Mouse (Mus musculus): ENCODE data around the gene Krt8.
A peak's percentile ranks its signal among the peaks of the same experiment; 100 is the strongest.

DNA sequence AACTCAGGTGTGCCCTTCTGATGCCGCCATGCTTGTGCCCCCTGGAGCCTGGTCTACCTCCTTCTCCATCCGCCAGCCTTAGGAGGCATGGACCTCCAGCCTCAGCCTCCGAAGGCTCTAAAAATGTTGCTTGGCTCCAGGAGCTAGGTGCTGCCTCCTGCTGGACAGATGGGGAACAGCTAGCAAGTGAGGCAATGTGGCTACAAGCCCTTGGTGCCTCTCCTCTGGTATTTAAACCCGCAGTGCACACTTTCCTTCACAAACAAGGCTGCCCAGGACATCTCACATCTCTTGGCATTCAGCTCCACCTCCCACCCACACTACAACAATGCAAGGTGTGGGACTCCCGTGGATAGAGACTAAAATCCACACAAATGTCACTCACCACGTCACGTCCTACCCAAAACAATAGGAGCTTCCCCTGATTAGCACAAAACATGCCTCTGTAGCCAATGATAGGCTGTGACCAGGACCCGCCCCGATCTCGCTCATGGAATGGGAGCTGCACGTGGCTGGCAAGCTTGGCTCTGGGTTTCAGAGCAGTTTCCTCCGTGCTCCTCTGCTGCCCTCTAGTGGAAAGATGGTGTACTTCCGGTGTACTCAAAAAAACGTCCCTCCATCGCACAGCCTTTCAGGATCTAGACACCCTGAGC is 20.2 kb downstream of the Krt8 start:
- TF ChIP-seq TAL1 (conservative IDR thresholded peaks at IDR 0.05; ENCODE audit: low read depth, low read length), result no peak
- peak; percentile 97 for TF ChIP-seq CTCF (IDR thresholded peaks at IDR 0.05; ENCODE audit: low read depth, low read length)
